Mouse (Mus musculus): Measurements from ENCODE around the gene Slc1a3.

Gene Slc1a3

GRCm38 (mm10) chr15:8615511-8616224 is 94.9 kb downstream of the Slc1a3 start:
- peak; percentile 14 to 18 for DNase-seq (ENCODE audit: low spot score in 2 of 2)

DNA sequence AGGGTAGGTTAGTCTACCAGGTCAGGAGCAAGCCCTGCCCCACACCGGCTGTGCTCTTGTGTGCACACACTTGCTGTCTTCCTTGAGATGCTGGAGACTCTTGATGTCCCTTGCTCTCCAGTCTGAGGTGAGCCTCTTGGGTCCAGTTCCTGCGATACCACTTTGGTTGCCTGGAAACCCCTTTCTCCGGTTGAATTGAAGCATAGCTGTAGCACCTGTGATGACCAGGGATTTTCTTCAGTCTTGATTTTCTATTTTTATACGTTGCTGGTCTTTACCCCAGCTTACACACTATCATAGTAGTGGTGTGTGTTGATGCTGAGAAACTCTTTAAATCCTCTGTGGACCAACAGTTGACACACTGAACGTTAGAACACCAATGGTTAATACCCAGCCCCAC is 95.9 kb downstream of the Slc1a3 start:
- no peak for DNase-seq (ENCODE audit: low spot score in 2 of 2)

DNA sequence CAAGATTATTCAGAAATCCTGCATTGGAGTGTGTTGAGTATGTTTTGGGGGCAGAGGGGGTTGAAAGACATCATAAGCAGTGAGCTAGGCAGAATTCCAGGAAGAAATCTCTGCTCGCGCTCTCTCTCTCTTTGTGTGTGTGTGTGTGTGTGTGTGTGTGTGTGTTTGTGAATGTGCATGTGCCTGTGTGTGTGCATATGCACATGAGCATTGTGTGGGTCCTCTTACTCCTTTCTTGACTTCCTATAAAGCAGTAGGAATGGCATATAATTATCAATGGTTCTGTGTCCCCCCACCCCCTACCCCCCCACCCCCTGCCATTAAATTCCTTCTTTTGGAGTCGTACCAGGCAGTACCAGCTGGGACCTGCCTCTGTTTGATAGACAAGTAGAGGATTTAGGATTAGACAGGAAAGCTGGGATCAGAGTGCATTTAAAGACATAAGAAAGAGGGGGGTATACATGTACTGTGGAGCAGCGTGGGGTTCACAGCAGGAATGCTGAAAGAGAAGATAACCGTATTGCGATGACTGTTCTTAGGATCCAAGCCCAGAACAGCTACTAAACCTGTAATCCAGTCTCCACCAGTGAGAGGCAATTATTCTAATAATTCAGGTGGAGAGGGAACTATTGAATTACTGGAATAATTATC is 104.9 kb downstream of the Slc1a3 start:
- DNase-seq (ENCODE audit: low spot score in 2 of 2): no peak

DNA sequence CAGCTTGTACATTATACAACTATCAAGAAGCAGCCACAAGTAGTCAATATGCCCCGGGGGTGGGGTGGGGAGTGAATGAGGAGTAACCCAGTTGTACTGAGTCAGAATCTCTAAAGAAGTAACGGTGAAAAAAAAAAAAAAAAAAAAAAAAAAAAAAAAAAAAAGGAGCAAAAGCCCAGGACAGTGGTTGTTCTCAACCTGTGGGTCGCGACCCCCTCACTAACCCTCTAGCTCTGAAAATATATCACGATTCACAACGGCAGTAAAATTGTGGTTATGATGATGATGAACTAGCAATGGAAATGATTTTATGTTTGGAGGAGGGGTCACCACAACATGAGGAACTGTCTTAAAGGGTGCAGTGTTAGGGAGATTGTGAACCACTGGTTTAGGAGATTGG is 108.2 kb downstream of the Slc1a3 start:
- no peak for DNase-seq (ENCODE audit: low spot score in 2 of 2)

DNA sequence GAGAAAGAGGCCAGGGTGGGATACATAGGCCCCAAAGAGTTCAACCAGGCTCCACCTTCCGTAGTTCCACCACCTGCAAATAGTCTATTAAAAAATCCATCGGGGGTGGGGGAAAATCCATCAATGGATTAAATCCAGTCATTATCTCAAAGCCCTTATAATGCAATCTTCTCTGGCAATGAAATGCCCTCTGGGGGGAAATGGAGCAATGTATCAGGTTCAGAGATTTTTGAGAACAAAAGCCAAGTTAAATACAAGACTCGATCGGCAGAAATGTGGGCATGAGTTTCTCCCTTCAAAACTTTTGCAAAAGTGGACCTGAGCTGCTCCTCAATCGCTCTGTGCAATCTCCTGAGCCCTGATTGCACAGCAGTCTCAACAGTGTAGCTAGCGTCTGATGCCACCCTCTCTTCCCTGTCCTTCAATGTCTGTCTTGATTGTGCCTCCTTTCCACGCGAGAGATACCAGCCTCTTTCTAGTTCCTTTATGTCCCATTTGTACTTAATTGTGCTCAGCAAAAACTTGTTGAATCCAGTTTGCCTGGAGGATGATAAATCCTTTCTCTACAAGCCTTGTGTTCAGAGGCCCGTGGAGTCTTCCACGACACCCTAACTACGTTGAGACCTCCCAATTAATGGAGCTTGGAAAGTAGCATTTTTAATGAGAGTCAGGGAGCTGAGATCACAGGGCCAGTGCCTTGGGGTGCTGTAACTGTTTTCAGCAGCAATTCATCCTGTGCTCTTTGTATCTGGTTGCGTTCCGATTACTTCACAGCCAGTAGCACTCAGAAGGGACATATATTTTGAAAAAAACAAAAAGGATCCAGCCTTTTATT is 109.0 kb downstream of the Slc1a3 start:
- DNase-seq (ENCODE audit: low spot score in 2 of 2): no peak

- DNase-seq (ENCODE audit: low spot score in 2 of 2): no peak
Measured at GRCm38 (mm10) chr15:8596375-8596900, 114.1 kb downstream of the Slc1a3 start.

- DNase-seq (ENCODE audit: low spot score in 2 of 2): no peak
Measured at GRCm38 (mm10) chr15:8595226-8595625, 115.3 kb downstream of the Slc1a3 start.

- DNase-seq (ENCODE audit: low spot score in 2 of 2): peak; percentile 6 to 64
Measured at GRCm38 (mm10) chr15:8589503-8590116, 121.0 kb downstream of the Slc1a3 start.

DNA sequence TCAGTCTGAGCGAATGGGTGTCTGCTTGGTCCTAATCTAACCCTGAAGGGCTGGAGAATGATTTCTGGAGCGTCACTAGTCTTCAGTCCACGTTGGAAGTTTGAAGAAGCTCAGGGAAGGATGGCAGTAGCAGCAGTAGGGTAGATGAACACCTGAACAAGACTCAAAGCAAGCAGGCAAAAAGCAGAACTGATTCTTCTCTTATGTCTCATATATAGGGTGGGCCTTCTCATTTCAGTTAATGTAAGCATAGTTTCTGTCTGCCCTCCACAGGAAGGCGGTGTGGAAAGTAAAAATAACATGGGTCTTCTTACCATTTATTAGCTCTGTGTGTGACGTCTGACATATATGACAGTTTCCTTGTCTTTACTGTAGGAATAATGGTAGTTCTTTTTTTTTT is 122.5 kb downstream of the Slc1a3 start:
- no peak for DNase-seq (ENCODE audit: low spot score in 2 of 2)

DNA sequence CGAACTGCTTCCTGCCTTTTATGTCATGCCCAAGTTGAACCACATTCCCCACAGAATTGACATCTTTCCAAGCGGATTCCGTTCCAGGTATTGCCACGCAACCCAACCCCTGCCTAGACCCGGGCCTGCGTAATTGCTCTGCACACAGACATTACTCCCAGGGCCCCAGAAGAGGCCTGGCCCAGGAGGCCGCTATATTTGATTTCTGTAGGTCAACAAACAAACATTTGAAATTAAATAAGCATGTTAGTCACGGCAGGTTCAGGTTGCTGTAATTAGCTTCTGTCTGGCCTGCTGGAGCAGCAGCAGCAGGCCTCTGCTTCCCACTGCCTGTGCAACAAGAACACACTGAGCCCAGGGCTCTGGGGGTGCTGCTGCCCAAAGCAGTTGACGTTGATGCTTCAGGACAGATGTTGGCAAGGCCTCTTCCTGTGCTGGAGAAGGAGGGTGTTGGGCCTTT is 123.7 kb downstream of the Slc1a3 start:
- DNase-seq (ENCODE audit: low spot score in 2 of 2): no peak
